11 mouse cellular contexts compared by ENCODE assay signal in the genomic region with DNA sequence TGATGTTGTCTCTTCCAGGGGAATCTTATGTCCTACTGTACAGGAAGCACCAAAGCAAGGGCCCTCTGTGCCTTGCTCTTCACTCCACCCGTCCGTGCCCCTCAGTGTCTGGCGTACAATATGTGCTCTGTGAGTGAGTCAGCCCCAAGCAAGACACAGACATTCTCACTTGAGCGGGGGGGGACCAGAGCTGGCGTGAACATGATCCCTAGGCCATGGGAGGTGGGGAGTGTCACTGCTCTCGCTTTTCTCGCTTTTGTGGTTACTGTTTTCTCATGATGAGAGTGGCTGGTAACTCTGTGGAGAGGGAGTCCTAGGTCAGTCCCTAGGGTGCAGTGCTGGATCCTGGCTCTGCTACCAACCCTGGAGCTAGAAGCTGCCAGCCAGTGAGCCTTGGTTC. TPM values are rescaled to one million over a fixed set of nuclear protein-coding genes. Genes with fewer than 3 reads are reported as not detected.
DNase-seq lines count a peak whose midpoint lies in the region; ATAC-seq and TF ChIP-seq lines count a peak whose summit lies in the region.
"Had no signal": no experiment of that assay in that cellular context is flagged by ENCODE, and none has a peak within 500 bp of the region (broad histone marks: within the 10 kb centered on the region; RNA-seq: fewer than 3 reads in every experiment).

No protein-coding gene starts in this region.

- peak overlapping the region; percentile 88 for H3K4me2 ChIP-seq in embryonic facial prominence, embryonic 13.5 days
- peak overlapping the region; percentile 9; the same call in 1 of the 2 replicates for H3K4me2 ChIP-seq in neural tube, embryonic 15.5 days
- H3K4me2 ChIP-seq: limb, embryonic 15.5 days had no signal

- H3K27ac ChIP-seq in embryonic facial prominence, embryonic 13.5 days, result peak overlapping the region; percentile 64
- no peak overlapping the region for H3K27ac ChIP-seq in neural tube, embryonic 15.5 days (replicated peaks)
- H3K27ac ChIP-seq: limb, embryonic 15.5 days had no signal

- no peak for TF ChIP-seq CTCF in lung, adult 2 months (IDR thresholded peaks at IDR 0.05; ENCODE audit: insufficient read depth, low read length)

- no peak overlapping the region for H3K4me3 ChIP-seq in lung, adult 2 months (replicated peaks; ENCODE audit: extremely low read depth, low read depth, low read length)
- H3K4me3 ChIP-seq in embryonic facial prominence, embryonic 13.5 days, result peak overlapping the region; percentile 7; the same call in 1 of the 2 replicates
- no peak overlapping the region; the same call in 1 of the 2 replicates for H3K4me3 ChIP-seq in neural tube, embryonic 15.5 days (replicated peaks)
- H3K4me3 ChIP-seq: limb, embryonic 15.5 days had no signal

- intact Hi-C loops in gastrocnemius, postnatal 14 days (cut with DNase I; ENCODE audit: low total_unique reads), result no loop called here

- peak; percentile 9 for DNase-seq in gastrocnemius, postnatal 14 days
- DNase-seq in gastrocnemius, adult 18-20 months (ENCODE audit: low spot score), result no peak
- DNase-seq in lung, postnatal 36 days, result peak; percentile 19
- DNase-seq in lung, adult 2 months, result no peak
- no peak for DNase-seq in kidney, adult 8-10 months
- DNase-seq in frontal cortex, postnatal 25 days (ENCODE audit: low spot score in 2 of 2), result no peak
- DNase-seq: kidney, adult 9 months had no signal

- H3K36me3 ChIP-seq in embryonic facial prominence, embryonic 13.5 days, result no peaks in the 10 kb centered on the region; the same call in 1 of the 2 replicates
- no peaks in the 10 kb centered on the region for H3K36me3 ChIP-seq in neural tube, embryonic 15.5 days
- H3K36me3 ChIP-seq: G1E had no signal

- H3K27me3 ChIP-seq in embryonic facial prominence, embryonic 13.5 days, result no peaks in the 10 kb centered on the region
- H3K27me3 ChIP-seq in neural tube, embryonic 15.5 days (replicated peaks), result no peaks in the 10 kb centered on the region
- H3K27me3 ChIP-seq: limb, embryonic 15.5 days had no signal

- H3K9ac ChIP-seq in embryonic facial prominence, embryonic 13.5 days, result peak overlapping the region; percentile 58
- no peak overlapping the region for H3K9ac ChIP-seq in neural tube, embryonic 15.5 days (replicated peaks)
- H3K9ac ChIP-seq: limb, embryonic 15.5 days had no signal

- no peak for TF ChIP-seq POLR2A in lung, adult 2 months (IDR thresholded peaks at IDR 0.05; ENCODE audit: borderline replicate concordance, extremely low read depth, low read depth, low read length)

- no peak for ATAC-seq in embryonic facial prominence, embryonic 13.5 days (ENCODE audit: insufficient number of reproducible peaks, insufficient read depth, low FRiP score, low TSS enrichment, low read depth)
- ATAC-seq in neural tube, embryonic 15.5 days (ENCODE audit: low FRiP score), result no peak

- no peaks in the 10 kb centered on the region for H3K9me3 ChIP-seq in embryonic facial prominence, embryonic 13.5 days
- H3K9me3 ChIP-seq in neural tube, embryonic 15.5 days (replicated peaks), result no peaks in the 10 kb centered on the region
- H3K9me3 ChIP-seq: G1E; limb, embryonic 15.5 days had no signal

- H3K4me1 ChIP-seq in lung, adult 2 months (ENCODE audit: control insufficient read depth, insufficient read depth, low read length), result peaks cover 11% of the 10 kb centered on the region
- peaks cover 53% of the 10 kb centered on the region for H3K4me1 ChIP-seq in embryonic facial prominence, embryonic 13.5 days
- H3K4me1 ChIP-seq in neural tube, embryonic 15.5 days, result peaks cover 49% of the 10 kb centered on the region

- 49% methylated on average over 7 of the region's 7 CpGs for WGBS in lung, adult 2 months
- WGBS in embryonic facial prominence, embryonic 13.5 days, result 30% methylated on average over 7 of the region's 7 CpGs
- 81% methylated on average over 7 of the region's 7 CpGs for WGBS in neural tube, embryonic 15.5 days

RNA-seq across cellular contexts. Expression of gene Ap2a2, which starts 2.6 kb away (rescaled TPM):
- 10 to 100 TPM; 37.2 to 41.6 TPM for total RNA-seq in gastrocnemius, postnatal 14 days (2021)
- total RNA-seq in gastrocnemius, adult 18-20 months (2021), result 10 to 100 TPM; 51.7 to 56.6 TPM
- polyA plus RNA-seq in lung, adult 2 months (2012; rRNA removed), result 46.3 and 58.1 TPM in 2 replicates
- 80.1 and 82.9 TPM in 2 replicates for polyA plus RNA-seq in embryonic facial prominence, embryonic 13.5 days (2015; fragmentation: Nextera tagmentation; extraction: Ambion mirVana)
- polyA plus RNA-seq in neural tube, embryonic 15.5 days (2015; fragmentation: Nextera tagmentation; extraction: Ambion mirVana), result 105 and 109 TPM in 2 replicates

RNA-seq across cellular contexts. Expression of gene Chid1, which starts 24.9 kb away (rescaled TPM):
- total RNA-seq in gastrocnemius, postnatal 14 days (2021), result 10 to 100 TPM; 19.5 to 23.0 TPM
- total RNA-seq in gastrocnemius, adult 18-20 months (2021), result 10 to 100 TPM; 11.2 to 13.1 TPM
- 19.6 and 20.4 TPM in 2 replicates for polyA plus RNA-seq in lung, adult 2 months (2012; rRNA removed)
- 34.6 and 40.5 TPM in 2 replicates for polyA plus RNA-seq in embryonic facial prominence, embryonic 13.5 days (2015; fragmentation: Nextera tagmentation; extraction: Ambion mirVana)
- polyA plus RNA-seq in neural tube, embryonic 15.5 days (2015; fragmentation: Nextera tagmentation; extraction: Ambion mirVana), result 50.4 and 54.4 TPM in 2 replicates

Comparison
In these comparisons a context has a peak if more than half of its experiments do, and no peak if none do; other contexts are left out.
1. DNase-seq: peak in gastrocnemius, postnatal 14 days (single experiment) and lung, postnatal 36 days (single experiment); none in gastrocnemius, adult 18-20 months (single experiment), lung, adult 2 months (single experiment), kidney, adult 8-10 months (0 of 2) and frontal cortex, postnatal 25 days (0 of 2).